Mouse (Mus musculus): ENCODE results near the gene Nup107.

GRCm38 (mm10) chr10:117736573-117736972 is 55.9 kb downstream of the Nup107 start:
- TF ChIP-seq CTCF (IDR thresholded peaks at IDR 0.05; ENCODE audit: insufficient read depth, low read depth, low read length) (no peak), POLR2A (IDR thresholded peaks at IDR 0.05; ENCODE audit: insufficient read depth, low read depth, low read length) (no peak)

All from olfactory bulb, adult 2 months (tissue).